Mouse (Mus musculus) midbrain, embryonic 12.5 days (tissue): ENCODE results near the gene Pde4d. TPM values are rescaled to one million over a fixed set of nuclear protein-coding genes. Genes with fewer than 3 reads are reported as not detected.

Experiments
- ATAC-seq: fragments of 200-750 bp; cut with Nextera tagmentation; 2 replicates; pipeline ENCODE4 v1.8.0; 2017; ENCODE audit warnings: low read depth, moderate TSS enrichment, moderate library complexity; ENCODE audit not compliant: low FRiP score
- H3K27ac ChIP-seq: fragments of 300-500 bp; sonication (generic); replicated peaks from 2 replicates; pipeline ENCODE4 v1.5.1; 2016; ENCODE audit warnings: mild to moderate bottlenecking
- H3K27me3 ChIP-seq: fragments of 300-500 bp; sonication (generic); 2 replicates; pipeline ENCODE4 v1.6.1; 2016; ENCODE audit warnings: mild to moderate bottlenecking
- H3K36me3 ChIP-seq: fragments of 300-500 bp; sonication (generic); 2 replicates; pipeline ENCODE4 v1.6.1; 2016
- H3K4me1 ChIP-seq: fragments of 300-500 bp; sonication (generic); 2 replicates; pipeline ENCODE4 v1.6.1; 2016
- H3K4me2 ChIP-seq: fragments of 300-500 bp; sonication (generic); replicated peaks from 2 replicates; pipeline ENCODE4 v1.6.1; 2016; ENCODE audit warnings: mild to moderate bottlenecking, moderate library complexity
- H3K4me3 ChIP-seq: fragments of 300-500 bp; sonication (generic); 2 replicates; pipeline ENCODE4 v1.5.1; 2016; ENCODE audit warnings: mild to moderate bottlenecking
- H3K9ac ChIP-seq: fragments of 300-500 bp; sonication (generic); replicated peaks from 2 replicates; pipeline ENCODE4 v1.6.1; 2016; ENCODE audit warnings: mild to moderate bottlenecking, moderate library complexity
- H3K9me3 ChIP-seq: fragments of 300-500 bp; sonication (generic); 2 replicates; pipeline ENCODE4 v1.6.1; 2016; ENCODE audit warnings: mild to moderate bottlenecking
- WGBS: fragments of 180-500 bp; shearing (Covaris S2); methylation state at CpG from one replicate; pipeline ENCODE4 v1.1.7; 2016; 5-methylcytosine and 5-hydroxymethylcytosine counted together
- polyA plus RNA-seq: library from polyadenylated mRNA; unstranded; fragments of >200 nt; fragmentation: Nextera tagmentation; extraction: Ambion mirVana; gene quantifications from 2 replicates; pipeline ENCODE4 v1.2.1, GENCODE M21; 2016

The Pde4d gene
- polyA plus RNA-seq, 1 experiment from 2014 or later = 21.4 TPM

DNA sequence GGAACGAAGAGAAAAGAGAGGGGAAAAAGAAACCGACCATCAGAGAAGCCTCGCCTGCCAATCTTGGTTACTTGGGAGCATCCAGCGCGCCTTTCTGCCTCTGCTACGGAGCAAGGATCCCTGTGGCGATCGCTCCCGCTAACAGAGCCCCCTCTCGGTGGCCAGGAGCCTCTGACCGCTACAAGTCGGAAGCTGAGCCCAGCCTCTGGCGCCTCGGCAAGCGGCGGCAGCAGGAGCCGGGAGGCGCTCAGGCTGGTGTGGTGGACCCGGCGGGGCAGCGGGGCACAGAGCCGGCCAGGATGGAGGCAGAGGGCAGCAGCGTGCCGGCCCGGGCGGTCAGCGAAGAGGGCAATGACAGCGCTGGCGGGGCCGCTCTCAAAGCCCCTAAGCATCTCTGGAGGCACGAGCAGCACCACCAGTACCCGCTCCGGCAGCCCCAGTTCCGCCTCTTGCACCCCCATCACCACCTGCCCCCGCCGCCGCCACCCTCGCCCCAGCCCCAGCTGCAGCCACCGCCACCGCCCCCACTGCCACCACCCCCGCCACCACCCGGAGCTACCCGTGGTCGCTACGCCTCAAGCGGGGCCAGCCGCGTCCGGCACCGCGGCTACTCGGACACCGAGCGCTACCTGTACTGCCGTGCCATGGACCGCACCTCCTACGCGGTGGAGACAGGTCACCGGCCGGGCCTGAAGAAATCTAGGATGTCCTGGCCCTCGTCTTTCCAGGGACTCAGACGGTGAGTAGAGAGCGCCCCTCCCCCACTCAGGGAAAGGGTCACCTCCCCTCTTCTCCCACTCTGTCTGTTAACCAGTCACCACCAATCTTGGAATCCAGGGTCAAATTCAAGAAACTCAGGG is 666.8 kb downstream of the Pde4d start:
- ATAC-seq = peak; percentile 92
- under 1% methylated on average over 58 of the region's 63 CpGs for WGBS
- Histone ChIP-seq H3K27me3 (peaks cover 23% of the 10 kb centered on the region), H3K4me3 (peak overlapping the region; percentile 67), H3K27ac (no peak overlapping the region), H3K4me2 (peak overlapping the region; percentile 99), H3K4me1 (peaks cover 13% of the 10 kb centered on the region), H3K9me3 (no peaks in the 10 kb centered on the region), H3K36me3 (no peaks in the 10 kb centered on the region), H3K9ac (peak overlapping the region; percentile 64)

- Histone ChIP-seq H3K4me1 (peaks cover 13% of the 10 kb centered on the region), H3K27ac (no peak overlapping the region), H3K9ac (peak overlapping the region; percentile 37; the same call in 1 of the 2 replicates), H3K27me3 (peaks cover 23% of the 10 kb centered on the region), H3K4me3 (peak overlapping the region; percentile 67), H3K4me2 (peak overlapping the region; percentile 99), H3K9me3 (no peaks in the 10 kb centered on the region), H3K36me3 (no peaks in the 10 kb centered on the region)
- 9% methylated on average over 14 of the region's 14 CpGs for WGBS
- peak; percentile 28; the same call in 1 of the 2 replicates for ATAC-seq
Measured at GRCm38 (mm10) chr13:109117210-109117791, 667.6 kb downstream of the Pde4d start.

DNA sequence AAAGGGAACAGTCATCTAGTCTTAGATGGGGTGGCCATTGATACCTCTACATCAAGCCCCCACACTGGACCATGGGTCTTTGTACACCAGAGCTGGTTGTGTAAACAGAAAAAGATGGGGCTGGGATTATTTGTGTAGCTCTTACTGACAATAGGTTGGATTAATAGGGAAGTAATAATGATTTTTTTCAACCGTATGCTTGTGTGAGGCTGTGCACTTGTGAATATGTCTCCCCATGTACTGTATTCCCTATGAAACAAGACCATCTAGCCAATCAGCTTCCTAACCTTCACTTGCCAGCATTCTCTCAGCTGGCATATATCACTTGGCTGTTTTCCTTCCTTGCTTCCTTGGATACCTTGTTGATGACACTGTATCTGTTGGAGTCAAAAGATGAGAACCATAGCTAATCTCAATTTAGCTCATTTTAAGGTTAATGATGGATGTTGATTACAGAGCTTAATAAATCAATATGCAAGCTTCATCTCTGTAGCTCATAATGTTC is 668.6 kb downstream of the Pde4d start:
- WGBS = 68% methylated on average over 1 of the region's 1 CpGs
- Histone ChIP-seq H3K36me3 (no peaks in the 10 kb centered on the region), H3K9ac (no peak overlapping the region), H3K4me1 (peaks cover 13% of the 10 kb centered on the region), H3K9me3 (no peaks in the 10 kb centered on the region), H3K4me3 (no peak overlapping the region), H3K4me2 (no peak overlapping the region), H3K27me3 (peaks cover 23% of the 10 kb centered on the region), H3K27ac (no peak overlapping the region)
- ATAC-seq = no peak

DNA sequence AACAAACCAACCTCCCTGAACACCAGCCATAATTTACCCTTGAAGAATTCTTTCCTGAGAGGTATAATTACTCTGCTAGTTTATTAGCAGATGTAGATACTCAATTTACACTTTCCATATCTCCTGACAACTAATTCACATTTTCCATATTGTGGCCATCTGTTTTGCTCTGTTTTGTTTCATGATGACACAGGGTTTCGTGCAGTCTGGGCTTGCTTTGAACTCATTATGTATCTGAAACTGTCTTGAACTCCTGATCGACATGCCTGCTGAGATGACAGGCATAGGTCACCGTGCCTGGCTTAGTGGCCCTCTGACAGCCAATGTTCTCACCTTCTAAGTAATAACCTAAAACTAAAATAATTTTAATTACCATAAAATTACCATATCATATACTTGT is 672.1 kb downstream of the Pde4d start:
- Histone ChIP-seq H3K4me3 (no peak overlapping the region), H3K9me3 (no peaks in the 10 kb centered on the region), H3K36me3 (no peaks in the 10 kb centered on the region), H3K27me3 (peaks cover 17% of the 10 kb centered on the region), H3K4me2 (no peak overlapping the region), H3K9ac (no peak overlapping the region), H3K4me1 (peaks cover 6% of the 10 kb centered on the region; the same call in 1 of the 2 replicates), H3K27ac (no peak overlapping the region)
- 59% methylated on average over 3 of the region's 3 CpGs for WGBS
- no peak for ATAC-seq

GRCm38 (mm10) chr13:109136405-109136804 is 686.7 kb downstream of the Pde4d start:
- Histone ChIP-seq H3K4me2 (no peak overlapping the region), H3K4me3 (no peak overlapping the region), H3K9ac (no peak overlapping the region), H3K36me3 (no peaks in the 10 kb centered on the region), H3K27me3 (no peaks in the 10 kb centered on the region), H3K9me3 (no peaks in the 10 kb centered on the region), H3K4me1 (no peaks in the 10 kb centered on the region), H3K27ac (no peak overlapping the region)
- no peak for ATAC-seq
- WGBS = 53% methylated on average over 4 of the region's 4 CpGs

- H3K4me1 ChIP-seq = no peaks in the 10 kb centered on the region
- H3K4me3 ChIP-seq = no peak overlapping the region
- no peak overlapping the region for H3K4me2 ChIP-seq
- no peaks in the 10 kb centered on the region for H3K9me3 ChIP-seq
- no peaks in the 10 kb centered on the region for H3K27me3 ChIP-seq
- H3K27ac ChIP-seq = no peak overlapping the region
- ATAC-seq = no peak
- whole genome bisulfite sequencing = 77% methylated on average over 3 of the region's 3 CpGs
- H3K36me3 ChIP-seq = no peaks in the 10 kb centered on the region
- H3K9ac ChIP-seq = no peak overlapping the region
Measured at GRCm38 (mm10) chr13:109158703-109159102, 709.0 kb downstream of the Pde4d start.

DNA sequence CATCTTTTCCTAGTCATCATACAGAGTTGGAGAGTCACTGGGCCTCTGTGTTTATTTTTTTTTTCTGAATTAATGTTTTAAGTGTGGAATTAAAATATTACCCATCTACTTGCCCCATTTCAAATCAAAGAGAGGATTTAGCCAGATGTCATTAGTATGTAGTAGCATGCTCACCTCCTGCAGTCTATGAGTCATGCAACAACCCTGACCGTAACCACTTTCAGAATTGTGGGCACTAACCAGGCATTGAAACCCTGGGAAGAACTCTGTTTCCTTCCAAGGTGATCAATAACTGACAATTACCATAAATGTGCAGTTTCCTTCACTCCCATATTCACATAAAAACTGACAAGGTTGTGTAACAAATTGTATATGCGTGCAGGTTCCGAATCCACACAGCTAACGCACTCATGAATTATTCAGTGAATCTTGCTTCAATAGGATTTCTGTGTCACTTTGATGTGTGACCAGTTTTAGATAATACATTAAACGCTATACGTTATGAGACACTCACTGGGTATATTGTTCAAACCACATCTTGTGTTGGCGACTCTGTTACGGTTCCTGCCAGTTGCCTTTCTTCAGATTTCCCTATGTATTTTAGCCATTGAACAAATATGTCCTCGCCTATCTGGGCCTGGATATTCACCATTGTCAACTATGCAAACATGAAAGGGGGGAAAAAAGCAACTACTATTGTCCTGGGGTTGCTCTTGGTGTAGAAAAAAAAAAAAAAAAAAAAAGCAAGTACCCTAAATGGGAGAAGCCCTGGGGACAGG is 719.0 kb downstream of the Pde4d start:
- Histone ChIP-seq H3K9ac (no peak overlapping the region), H3K9me3 (no peaks in the 10 kb centered on the region), H3K4me3 (no peak overlapping the region), H3K36me3 (no peaks in the 10 kb centered on the region), H3K27ac (peak overlapping the region; percentile 49; the same call in 1 of the 2 replicates), H3K4me1 (peaks cover 10% of the 10 kb centered on the region), H3K4me2 (no peak overlapping the region), H3K27me3 (no peaks in the 10 kb centered on the region)
- ATAC-seq = peak; percentile 81
- 30% methylated on average over 9 of the region's 9 CpGs for WGBS

DNA sequence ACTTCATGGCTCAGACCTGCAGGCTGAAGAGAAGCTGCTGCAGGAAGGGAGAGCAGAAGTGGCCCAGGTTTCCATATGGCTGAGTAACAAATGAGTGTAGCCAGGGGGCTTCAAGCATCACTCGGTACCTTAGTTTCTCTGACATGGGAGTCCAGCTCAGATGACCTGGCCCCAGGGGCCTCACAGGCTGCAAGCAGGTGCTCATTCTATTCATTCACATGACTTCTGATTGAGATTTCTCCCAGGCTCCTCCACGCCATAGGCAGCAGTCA is 719.5 kb downstream of the Pde4d start:
- Histone ChIP-seq H3K4me3 (no peak overlapping the region), H3K4me2 (no peak overlapping the region), H3K4me1 (peaks cover 10% of the 10 kb centered on the region), H3K27me3 (no peaks in the 10 kb centered on the region), H3K9ac (no peak overlapping the region), H3K27ac (peak overlapping the region; percentile 49; the same call in 1 of the 2 replicates), H3K36me3 (no peaks in the 10 kb centered on the region), H3K9me3 (no peaks in the 10 kb centered on the region)
- WGBS = 50% methylated on average over 2 of the region's 2 CpGs
- ATAC-seq = no peak; the same call in 1 of the 2 replicates

- ATAC-seq = no peak
- Histone ChIP-seq H3K9me3 (no peaks in the 10 kb centered on the region), H3K4me1 (peaks cover 10% of the 10 kb centered on the region), H3K4me2 (no peak overlapping the region), H3K4me3 (no peak overlapping the region), H3K27ac (no peak overlapping the region), H3K36me3 (no peaks in the 10 kb centered on the region), H3K9ac (no peak overlapping the region), H3K27me3 (no peaks in the 10 kb centered on the region)
- 88% methylated on average over 7 of the region's 7 CpGs for WGBS
Measured at GRCm38 (mm10) chr13:109171688-109172087, 721.9 kb downstream of the Pde4d start.

GRCm38 (mm10) chr13:109175281-109175680 is 725.5 kb downstream of the Pde4d start:
- Histone ChIP-seq H3K4me1 (no peaks in the 10 kb centered on the region), H3K4me2 (no peak overlapping the region), H3K27ac (no peak overlapping the region), H3K9me3 (no peaks in the 10 kb centered on the region), H3K4me3 (no peak overlapping the region), H3K27me3 (no peaks in the 10 kb centered on the region), H3K36me3 (no peaks in the 10 kb centered on the region), H3K9ac (no peak overlapping the region)
- no peak for ATAC-seq
- WGBS = 89% methylated on average over 6 of the region's 6 CpGs

DNA sequence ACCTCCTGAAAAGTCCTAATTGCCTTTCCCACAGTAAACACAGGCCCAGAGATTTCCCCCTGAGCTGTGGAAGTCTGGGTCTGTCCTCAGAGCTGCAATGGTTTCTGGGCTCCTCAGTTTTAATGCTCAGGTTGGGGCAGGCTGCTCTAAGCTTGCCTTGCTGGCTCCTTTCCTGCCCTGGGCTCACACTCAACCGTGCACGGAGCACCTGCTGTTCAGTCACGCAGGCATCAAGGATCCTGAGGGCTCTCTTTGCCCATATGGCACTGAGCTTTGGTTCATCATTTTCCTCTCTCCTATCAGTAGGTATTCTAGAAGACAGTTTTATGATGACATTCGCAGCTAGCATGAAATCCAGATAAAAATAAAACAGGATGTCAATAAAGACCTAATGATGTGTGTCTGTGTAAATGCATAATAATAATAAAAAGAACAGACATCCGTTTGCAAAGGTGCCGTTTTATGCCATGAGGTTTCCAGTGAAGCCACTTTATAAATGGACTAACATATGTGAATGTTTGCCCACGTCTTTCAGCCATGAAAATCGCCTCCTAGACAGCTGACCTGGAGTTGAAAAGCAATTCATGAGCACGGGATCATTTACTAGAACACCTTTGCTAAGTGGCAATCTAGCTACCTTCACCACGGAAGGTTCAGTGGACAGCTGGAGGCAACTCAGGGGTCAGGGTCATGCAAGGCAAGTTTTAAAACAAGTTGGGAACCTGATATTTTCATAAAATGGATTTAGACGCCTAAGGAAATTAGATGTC is 726.3 kb downstream of the Pde4d start:
- ATAC-seq = no peak
- no peak overlapping the region for H3K27ac ChIP-seq
- no peaks in the 10 kb centered on the region for H3K9me3 ChIP-seq
- H3K9ac ChIP-seq = no peak overlapping the region
- WGBS = 82% methylated on average over 11 of the region's 11 CpGs
- H3K27me3 ChIP-seq = no peaks in the 10 kb centered on the region
- no peak overlapping the region for H3K4me2 ChIP-seq
- no peaks in the 10 kb centered on the region for H3K36me3 ChIP-seq
- H3K4me3 ChIP-seq = no peak overlapping the region
- no peaks in the 10 kb centered on the region for H3K4me1 ChIP-seq
